Mouse (Mus musculus): ENCODE data around the gene Diaph3.
"Not testable (repeated sequence)": the region's sequence is repeated elsewhere in the genome, so short reads cannot be mapped to it uniquely, and the experiment has no call there.

The Diaph3 gene

DNA sequence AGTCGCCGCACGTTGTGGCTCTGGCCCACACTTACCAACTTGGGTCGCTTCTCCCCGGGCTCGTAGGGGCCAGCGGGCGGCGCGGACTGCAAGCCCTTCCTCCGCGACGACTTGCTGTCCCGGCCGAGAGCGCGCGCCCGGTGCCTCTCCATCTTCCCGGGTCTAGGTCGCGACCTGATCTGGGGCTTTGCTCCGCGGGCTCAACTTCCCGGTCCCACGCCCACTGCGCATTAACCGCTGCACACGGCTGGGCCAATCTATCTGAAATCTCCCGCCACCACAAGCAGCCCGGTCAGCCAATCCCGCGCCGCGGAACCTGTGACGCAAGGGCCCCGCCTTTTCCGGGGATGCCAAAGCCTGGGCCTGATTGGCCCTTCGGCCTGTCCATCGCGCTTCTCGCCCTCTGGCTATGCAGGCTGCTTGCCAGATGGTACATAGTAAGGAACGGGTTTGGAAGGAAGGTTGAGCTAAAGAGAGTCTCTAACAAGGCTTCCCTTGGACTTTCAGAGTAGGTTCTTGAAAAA lies at the start of gene Diaph3:
Gene Diaph3, minus strand, starts transcription at position 273 of the 524 bp plus-strand sequence.
- DNase-seq (ENCODE audit: low read depth, low spot score) = peak; percentile 98

DNA sequence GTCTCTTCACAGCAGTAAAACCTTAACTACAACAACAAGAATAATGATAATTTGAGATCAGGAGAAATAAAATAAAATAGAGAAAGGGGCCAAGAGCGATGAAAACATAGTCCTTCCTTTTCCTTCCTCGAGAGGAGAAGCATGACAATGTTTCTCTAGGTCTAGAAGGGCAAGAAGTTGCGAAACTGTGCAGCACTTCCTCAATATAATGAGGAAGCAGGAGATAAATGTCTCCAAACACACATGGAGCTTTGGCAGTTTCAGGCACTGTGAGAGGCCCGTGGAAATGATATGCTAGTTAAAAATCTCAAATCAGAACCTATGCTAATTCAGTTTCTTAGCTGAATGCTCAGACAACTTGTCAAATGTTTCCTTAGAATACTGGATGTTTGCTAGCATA lies 49.6 kb upstream of the Diaph3 start:
- no peak for DNase-seq (ENCODE audit: low read depth, low spot score)

DNA sequence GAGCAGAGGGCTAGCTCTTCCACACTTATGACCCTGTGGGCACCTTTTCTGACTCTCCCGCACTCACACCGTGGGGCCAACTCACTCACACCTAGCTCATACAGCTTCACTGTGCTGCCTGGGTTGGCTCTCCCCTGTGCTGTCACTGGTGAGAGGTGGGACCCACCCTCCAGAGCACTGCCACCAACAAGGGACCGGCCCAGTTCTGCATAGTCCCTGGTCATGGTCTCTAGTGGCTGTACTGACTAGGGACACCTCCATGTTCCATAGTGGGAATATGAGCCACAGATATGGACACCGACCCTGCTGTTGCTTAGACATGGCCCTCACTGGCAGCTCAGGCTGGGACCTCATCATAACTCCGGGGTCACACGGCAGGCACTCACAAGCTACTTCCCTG lies 30.5 kb upstream of the Diaph3 start:
- DNase-seq (ENCODE audit: low read depth, low spot score) = no peak

DNA sequence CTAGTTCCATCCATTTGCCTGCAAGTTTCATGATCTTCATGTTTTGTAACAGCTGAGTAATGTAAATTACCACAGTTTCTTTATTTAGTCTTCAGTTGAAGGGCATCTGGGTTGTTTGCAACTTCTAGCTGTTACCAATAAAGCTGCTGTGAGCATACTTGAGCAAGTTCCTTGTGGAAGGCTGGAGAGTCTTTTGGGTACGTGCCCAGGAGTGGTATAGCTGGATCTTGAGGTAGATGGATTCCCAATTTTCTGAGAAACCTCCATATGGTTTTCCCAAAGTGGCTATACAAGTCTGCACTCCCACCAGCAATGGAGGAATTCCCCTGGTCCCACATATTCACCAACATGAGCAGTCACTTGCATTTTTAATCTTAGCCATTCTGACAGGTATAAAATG lies 28.1 kb upstream of the Diaph3 start:
- no peak for DNase-seq (ENCODE audit: low read depth, low spot score)

DNA sequence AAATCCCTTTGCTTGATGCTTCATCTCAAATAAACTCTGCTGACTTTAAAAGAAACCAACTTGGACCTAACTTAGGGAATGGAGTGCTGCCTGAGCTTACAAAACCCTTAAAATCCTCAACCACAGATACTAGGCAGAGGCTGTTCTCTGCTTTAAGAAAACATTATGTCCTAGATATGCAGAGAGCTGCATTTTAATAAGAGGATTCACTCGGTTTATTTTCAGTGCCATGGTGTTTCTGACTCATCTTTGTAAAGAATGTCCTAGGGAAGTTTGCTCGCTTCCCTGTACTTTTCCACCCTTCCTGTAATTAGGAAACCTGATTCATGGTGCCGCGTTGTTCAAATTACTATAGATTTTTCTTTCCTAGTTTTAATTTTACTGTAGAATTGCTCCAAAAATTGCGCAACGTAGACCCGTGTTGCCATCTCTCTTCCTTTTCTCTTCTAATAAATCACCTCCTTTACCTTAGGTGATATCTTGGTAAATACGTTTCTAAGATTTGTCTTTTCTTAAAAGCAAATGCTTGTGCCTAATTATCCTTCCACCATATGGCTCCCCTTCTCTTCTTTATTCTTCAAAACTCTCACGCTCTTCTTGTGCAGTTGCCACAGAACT lies 14.7 kb upstream of the Diaph3 start:
- no peak for DNase-seq (ENCODE audit: low read depth, low spot score)

DNA sequence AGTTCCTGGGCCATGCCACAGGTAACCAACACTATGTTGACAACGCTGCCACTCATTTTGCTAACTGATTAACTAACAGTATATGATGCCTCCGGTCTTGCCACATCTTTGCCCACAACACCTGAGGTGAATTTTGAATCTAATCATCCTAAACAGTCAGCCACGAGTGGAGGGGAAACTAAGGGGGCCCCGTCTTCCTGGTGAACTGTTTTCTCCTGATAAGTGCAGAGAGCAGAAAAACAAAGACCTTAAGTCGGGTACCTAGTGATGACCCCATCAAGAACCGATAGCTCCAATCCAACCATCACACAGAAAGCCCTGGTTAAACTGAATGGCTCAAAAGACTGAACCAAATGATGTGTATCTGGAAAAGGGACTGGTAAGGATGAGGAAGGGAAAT lies 8.6 kb upstream of the Diaph3 start:
- DNase-seq (ENCODE audit: low read depth, low spot score) = no peak

DNA sequence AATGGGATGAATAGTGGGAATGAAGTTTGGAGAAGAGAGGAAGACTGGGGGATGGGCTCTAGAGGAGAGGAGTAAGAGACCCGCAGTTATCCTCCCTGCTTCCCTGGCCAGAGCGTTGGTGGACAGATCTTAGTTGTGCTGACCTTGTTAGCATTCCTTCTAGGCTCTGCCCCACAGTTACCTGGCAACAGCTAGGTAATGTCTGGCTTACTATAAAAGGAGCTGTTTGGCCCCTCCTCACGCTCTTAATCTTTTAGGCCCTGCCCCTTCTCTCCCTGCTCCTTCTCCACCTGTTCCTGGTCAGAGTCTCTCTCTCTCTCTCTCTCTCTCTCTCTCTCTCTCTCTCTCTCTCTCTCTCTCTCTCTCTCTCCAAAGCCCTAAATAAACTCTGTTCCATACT lies 5.7 kb upstream of the Diaph3 start:
- DNase-seq (ENCODE audit: low read depth, low spot score) = no peak

DNA sequence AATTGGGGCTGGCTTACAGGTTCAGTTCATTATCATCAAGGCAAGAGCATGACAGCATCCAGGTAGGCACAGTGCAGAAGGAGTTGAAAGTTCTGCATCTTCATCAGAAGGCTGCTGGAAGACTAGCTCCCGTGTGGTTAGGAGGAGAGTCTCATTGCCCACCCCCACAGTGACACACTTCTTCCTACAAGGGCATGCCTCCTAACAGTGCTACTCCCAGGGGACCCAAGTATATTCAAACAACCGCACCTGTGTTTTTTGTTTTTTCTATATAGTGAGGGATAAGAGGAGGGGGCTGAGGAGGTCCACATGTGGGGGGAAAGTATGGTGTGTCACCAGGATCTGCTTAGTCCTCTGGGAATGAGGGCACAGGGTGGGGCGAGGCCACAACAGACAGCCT lies 4.3 kb upstream of the Diaph3 start:
- no peak for DNase-seq (ENCODE audit: low read depth, low spot score)

DNA sequence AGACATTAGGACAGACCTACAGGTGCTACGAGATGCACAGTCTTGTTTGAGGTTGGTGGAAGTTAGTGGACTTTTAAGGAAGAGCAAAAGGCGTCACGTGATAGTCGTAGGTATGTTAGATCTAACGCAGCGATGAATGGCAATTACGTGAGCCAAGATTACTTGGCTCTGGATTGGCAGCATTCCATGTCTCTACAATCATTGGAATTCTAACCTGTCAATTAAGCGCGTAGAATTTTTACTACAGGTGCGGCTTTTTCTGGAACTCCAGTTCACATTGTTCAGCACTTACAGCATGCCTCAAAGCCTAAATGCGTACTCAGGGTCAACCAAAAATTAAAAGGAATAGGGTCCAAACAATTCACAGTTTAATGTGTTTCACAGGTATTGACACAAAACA lies 742 bp upstream of the Diaph3 start:
- DNase-seq (ENCODE audit: low read depth, low spot score) = no peak

DNA sequence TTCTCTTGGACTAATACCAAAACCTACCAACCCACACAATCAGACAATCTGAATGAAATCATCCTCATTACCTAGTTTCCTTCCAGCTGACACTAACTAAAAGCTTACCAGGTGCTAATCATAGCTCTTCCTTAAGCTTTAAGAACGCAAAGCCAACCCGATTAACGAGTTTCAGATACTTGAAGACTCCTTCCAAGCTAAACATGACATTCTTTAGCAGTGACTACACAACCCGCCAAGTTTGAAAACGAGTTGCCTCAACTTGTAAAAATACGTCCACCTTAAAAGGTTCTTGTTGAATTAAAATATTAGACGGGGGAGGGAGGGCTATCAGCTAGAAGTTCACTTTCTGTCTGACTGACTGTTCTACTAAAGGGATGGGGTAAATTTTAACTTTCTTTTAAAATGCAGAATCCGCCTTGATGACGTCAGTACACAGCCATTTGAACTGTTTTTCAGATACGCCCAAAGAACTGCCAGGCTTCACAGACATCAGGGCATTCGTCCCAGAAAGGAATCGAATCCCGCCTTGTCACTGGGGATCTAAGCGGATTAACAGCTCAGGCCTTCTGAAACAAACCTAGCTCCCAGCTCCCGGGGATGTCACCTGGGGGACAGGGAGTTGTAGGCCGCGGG lies 590 bp downstream of the Diaph3 start:
- DNase-seq (ENCODE audit: low read depth, low spot score) = peak; percentile 56

DNA sequence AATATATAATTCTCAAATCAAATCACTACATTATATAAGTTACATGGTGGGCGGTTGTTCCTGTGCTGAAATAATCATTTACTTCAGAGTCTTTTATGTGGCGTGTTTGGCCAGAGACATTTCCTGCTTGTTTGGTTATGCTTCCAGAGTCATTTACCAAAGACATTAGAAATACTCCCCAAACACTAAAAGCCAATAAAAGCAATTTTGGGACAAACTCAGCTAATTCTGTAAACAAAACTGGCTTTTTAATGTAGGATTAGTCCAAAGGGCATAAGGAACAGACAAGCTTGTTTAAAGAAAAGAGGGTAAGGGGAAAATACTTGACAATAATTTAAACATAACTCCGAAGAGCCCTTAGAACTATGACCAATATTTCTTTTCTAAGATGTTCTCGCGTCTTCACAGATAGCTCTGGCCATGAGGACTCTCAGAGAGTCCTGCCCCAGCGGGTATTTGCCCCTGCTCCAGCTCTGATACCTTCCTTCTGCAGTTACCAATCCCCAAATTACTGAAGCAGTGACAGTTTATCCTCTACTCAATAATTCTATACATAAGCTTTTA lies 14.9 kb downstream of the Diaph3 start:
- DNase-seq (ENCODE audit: low read depth, low spot score) = no peak

DNA sequence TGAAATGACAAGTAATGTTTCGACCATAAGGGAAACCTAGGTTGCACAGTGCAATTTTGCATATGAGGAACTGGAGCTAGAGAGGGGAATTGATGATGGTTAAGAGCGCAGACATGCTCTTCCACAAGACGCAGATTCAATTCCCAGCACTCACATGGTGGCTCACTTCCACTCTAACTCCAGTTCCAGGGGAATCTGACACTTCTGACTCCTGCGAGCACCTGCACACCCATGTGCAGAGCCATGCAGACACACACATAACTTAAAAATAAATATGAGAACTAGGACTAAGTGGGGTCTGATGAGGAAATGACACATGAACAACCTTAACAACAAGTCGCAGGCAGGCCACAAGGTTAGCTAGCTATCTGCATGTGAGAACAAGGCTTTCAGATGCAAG lies 15.5 kb downstream of the Diaph3 start:
- no peak for DNase-seq (ENCODE audit: low read depth, low spot score)

DNA sequence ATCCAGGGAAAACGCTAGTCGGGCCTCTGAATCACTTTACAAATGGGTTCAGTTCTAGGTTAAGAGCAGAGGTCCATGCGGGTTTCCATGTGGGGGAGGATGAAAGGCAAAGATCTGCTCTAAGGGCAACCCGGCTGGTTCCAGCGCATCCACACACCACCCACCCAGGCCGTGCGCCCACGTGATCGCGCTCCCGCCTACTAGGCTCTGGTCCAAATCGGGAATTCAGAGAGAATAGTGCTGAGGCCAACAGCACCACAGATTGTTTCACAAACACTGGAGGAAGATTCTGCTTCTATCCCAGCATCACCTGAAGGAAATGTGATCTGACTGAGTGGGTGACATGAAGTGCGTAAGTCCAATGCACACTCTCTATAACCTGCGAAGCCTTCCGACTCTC lies 17.9 kb downstream of the Diaph3 start:
- no peak for DNase-seq (ENCODE audit: low read depth, low spot score)

DNA sequence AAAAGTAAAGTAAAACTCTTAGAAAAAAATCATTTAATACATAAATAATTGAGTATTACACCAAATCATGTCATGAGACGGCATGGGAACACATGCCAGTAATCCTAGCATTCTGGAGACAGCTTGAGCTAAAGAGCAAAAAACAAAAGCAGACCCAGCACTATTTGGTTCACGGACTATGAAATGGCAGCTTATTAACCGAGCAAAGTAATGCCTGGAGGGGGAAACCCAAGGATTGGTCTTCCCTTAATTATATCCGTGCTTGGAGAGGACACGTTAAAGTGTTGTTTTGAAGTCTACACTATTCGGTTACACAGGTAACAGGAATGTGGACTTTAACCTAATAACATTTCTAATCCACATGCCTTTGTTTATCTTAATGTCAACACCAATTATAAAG lies 19.2 kb downstream of the Diaph3 start:
- DNase-seq (ENCODE audit: low read depth, low spot score) = peak; percentile 19

DNA sequence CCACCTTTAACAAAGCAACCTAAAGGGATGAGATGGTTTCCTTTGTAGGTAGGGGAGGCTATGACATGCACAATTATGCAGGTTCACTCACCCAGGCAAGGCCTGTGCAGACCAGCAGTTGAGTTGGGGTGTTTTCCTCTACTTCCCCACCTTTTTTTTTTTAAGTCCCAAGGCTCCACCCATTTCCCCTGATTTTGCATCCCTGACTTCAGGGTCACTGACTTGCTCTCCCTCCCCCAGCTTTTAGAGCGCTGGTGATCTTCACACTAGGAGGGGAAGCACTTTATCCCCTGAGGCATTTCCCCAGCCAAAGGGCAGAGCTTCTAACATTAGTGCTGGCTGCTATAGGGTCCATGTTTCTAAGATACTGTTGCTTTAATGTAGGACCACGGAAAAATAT lies 30.4 kb downstream of the Diaph3 start:
- no peak for DNase-seq (ENCODE audit: low read depth, low spot score)

DNA sequence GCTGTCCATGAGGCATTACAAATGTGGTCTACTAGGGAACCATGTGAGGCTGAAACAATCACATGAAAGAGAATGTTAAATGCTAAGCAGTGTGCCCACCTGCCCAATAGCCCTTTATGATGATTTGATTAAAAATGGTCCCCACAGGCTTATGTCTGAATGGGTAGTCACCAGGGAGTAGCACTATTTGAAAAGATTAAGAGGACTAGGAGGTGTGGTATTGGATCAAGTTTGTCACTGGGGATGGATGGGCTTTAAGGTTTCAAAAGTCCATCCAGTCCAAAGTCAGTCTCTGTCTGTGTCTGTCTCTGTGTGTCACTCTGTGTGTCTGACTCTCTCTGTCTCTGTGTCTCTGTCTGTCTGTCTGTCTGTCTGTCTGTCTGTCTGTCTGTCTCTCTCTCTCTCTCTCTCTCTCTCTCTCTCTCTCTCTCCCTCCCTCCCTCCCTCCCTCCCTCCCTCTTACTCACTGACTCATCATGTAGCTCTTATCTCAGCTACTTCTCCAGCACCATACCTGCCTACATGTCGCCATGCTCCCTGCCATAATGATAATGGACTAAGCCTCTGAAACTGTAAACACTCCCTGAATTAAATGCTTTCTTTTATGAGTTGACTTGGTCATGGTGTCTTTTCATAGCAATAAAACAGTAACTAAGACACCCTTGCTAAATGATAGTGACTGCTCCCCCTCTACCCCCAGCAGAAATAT lies 41.5 kb downstream of the Diaph3 start:
- DNase-seq (ENCODE audit: low read depth, low spot score) = no peak

DNA sequence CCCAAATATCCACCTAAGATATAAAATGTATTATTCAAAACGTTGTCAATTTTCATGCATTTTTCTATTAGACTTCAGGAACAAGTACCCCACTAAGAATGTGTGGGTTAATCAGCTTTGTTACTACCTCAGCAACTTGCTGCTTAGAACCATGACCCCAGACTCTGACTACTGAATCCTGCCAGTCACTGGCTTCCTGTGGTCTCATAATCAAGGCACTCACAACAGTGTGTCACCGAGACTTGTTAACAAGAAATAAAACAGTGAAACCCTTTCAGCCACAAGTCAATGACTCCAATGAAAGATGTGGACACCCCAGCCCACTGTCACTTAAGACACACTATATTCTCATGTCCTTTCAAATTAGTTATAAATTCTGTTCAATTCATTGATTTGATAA lies 42.9 kb downstream of the Diaph3 start:
- DNase-seq (ENCODE audit: low read depth, low spot score) = no peak

DNA sequence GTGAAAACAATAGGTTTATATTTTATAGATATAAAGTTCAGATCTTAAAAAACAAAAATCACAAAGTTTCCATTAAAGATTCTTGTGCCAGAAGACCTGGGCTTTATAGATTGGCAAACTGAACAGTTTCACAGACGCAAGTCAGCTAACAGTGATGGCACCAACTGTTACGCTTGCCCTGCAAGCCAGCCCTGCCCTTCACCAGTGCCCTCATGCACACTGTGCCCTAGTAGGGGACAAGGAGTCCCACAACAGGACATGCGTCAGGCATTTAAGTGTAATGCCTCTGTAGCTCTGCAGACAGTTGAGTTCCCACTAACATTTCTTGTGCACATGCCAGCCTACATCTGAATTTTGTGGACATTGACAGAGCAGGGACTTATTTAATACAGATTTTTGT lies 49.5 kb downstream of the Diaph3 start:
- no peak for DNase-seq (ENCODE audit: low read depth, low spot score)

DNA sequence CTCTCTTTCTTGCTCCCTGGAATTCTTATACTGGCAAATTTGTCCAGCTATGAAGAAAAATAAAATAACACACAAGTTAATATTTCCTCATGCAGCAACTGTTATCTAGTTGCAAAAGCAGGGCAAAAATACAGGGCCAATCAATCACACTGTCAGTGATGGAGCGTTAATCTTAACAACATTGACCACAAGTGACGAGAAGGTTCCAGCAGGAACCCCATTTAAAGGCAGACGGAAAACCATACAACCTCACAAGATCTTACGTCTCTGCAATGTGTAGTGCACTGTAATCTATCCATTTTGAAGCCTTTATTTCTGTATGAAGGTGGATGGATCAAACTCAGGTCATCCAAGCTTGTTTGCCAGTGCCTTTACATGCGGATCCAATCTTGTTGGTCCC lies 49.9 kb downstream of the Diaph3 start:
- DNase-seq (ENCODE audit: low read depth, low spot score) = no peak

DNA sequence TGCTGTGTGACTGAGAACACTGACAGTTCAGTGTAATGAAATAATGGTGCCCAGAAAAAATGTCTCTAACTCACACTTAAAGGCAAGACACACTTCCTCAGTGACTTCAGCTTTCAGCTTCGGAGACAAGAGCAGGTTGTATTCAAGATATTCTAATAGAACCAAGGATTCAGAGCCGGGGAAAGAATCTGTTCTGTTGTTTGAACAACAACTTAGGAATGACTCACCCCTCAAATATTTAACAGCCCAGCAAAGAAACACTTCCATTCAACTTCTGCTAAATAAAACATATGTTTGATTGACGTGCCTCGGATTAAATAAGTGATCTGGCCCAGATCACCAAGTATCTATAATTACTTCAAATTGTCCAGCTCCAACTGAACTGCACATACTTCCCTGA lies 52.1 kb downstream of the Diaph3 start:
- DNase-seq (ENCODE audit: low read depth, low spot score) = no peak

DNA sequence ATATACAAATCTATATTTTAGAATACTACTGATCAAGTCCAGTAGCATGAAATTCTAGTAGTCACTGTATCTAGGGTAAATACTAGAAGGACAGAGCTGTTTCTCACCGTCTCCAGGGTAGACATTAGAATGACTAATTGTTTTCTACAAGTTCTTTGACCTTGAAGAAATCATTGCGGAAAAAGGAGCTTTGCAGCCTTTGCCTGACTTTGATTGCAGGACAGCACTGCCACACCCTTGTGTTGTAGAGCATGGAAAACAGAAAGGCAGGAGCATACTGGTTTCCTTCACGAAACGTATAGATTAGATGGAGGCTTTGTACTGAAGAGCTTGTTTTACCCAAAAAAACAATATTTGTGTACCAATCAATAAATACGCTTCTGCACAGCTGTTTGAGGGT lies 52.6 kb downstream of the Diaph3 start:
- DNase-seq (ENCODE audit: low read depth, low spot score) = no peak

DNA sequence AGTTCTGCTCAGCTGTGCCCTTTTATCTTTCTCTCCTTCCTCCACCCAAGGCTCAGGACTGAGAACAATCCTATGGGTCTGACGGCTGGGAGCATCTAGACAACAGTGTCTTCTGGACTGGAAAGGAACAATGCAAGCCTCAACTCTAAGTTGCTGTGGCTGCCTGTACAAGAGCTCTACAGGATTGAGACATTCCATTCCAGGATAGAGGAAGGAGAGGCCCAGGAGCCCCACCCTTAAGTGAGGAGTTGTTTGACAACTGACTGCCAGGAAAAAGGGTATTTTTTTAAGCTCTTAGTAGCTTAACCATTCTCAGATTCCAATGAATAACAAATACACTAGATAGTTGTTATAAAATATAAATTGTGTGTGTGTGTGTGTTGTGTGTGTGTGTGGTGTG lies 53.0 kb downstream of the Diaph3 start:
- no peak for DNase-seq (ENCODE audit: low read depth, low spot score)

DNA sequence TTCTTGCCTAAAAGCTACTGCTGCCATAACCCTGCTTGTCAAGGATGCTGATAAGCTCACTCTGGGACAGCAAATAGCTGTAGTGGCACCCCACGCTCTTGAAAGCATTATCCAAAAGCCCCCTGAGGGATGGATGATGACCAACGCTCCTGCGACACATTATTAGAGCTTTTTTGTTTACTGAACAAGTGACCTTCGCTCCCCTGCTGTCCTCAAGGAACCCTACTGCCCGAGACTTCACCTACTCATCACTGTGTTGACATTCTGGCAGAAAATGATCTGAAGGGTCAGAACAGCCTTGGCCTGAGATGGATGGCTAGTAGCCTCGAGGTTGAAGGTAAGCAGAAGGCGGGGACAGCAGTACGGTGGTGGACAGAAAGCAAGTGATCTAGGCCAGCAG lies 56.1 kb downstream of the Diaph3 start:
- DNase-seq (ENCODE audit: low read depth, low spot score) = not testable (repeated sequence)
